Mouse (Mus musculus) embryonic facial prominence, embryonic 11.5 days (tissue): ENCODE measurements at regions not wholly inside any gene's neighbourhood (a gene's known extent, or its start where the extent isn't known, plus 50 kb on each side); places are given as distances from the start of the nearest gene placed in this dataset.

ENCODE experiments used
- ATAC-seq: fragments of 200-750 bp; cut with Nextera tagmentation; replicated peaks from 2 replicates; pipeline ENCODE4 v1.8.0; 2017; ENCODE audit warnings: low read depth; ENCODE audit not compliant: insufficient number of reproducible peaks, low FRiP score, low TSS enrichment
- DNase-seq: peaks from one replicate; pipeline ENCODE4 v3.0.0-alpha.2; 2015; ENCODE audit warnings: low spot score
- H3K27ac ChIP-seq: fragments of 300-500 bp; sonication (generic); replicated peaks from 2 replicates; pipeline ENCODE4 v1.5.1; 2014; ENCODE audit warnings: mild to moderate bottlenecking, low read depth, low read length, control low read depth
- H3K27me3 ChIP-seq: fragments of 300-500 bp; sonication (generic); 2 replicates; pipeline ENCODE4 v1.6.1; 2014; ENCODE audit warnings: mild to moderate bottlenecking, low read length, moderate library complexity, mixed read lengths; ENCODE audit not compliant: control insufficient read depth, insufficient read depth
- H3K36me3 ChIP-seq: fragments of 300-500 bp; sonication (generic); replicated peaks from 2 replicates; pipeline ENCODE4 v1.6.1; 2014; ENCODE audit warnings: low read depth, mild to moderate bottlenecking, low read length, moderate library complexity, mixed read lengths; ENCODE audit not compliant: control insufficient read depth, insufficient read depth
- H3K4me1 ChIP-seq: fragments of 300-500 bp; sonication (generic); 2 replicates; pipeline ENCODE4 v1.6.1; 2014; ENCODE audit warnings: low read length, mixed read lengths; ENCODE audit not compliant: control insufficient read depth, insufficient read depth
- H3K4me2 ChIP-seq: fragments of 300-500 bp; sonication (generic); 2 replicates; pipeline ENCODE4 v1.6.1; 2014; ENCODE audit warnings: low read depth, mild to moderate bottlenecking, control low read depth, low read length, moderate library complexity
- H3K4me3 ChIP-seq: fragments of 300-500 bp; sonication (generic); 2 replicates; pipeline ENCODE4 v1.5.1; 2014; ENCODE audit warnings: low read depth, low read length, control low read depth
- H3K9ac ChIP-seq: fragments of 300-500 bp; sonication (generic); replicated peaks from 2 replicates; pipeline ENCODE4 v1.6.1; 2014; ENCODE audit warnings: mild to moderate bottlenecking, control low read depth, low read length
- H3K9me3 ChIP-seq: fragments of 300-500 bp; sonication (generic); replicated peaks from 2 replicates; pipeline ENCODE4 v1.6.1; 2016; ENCODE audit warnings: mild to moderate bottlenecking, low read length, inconsistent platforms, mixed read lengths; ENCODE audit not compliant: control insufficient read depth
- WGBS: fragments of 180-500 bp; shearing (Covaris S2); extraction: QIAGEN DNeasy Blood & Tissue Kit; methylation state at CpG from one replicate; pipeline ENCODE4 v1.1.7; 2014; 5-methylcytosine and 5-hydroxymethylcytosine counted together

GRCm38 (mm10) chr10:118998966-118999365 is 129.0 kb upstream of the Dyrk2 start:
- Histone ChIP-seq H3K27ac (no peak overlapping the region), H3K4me2 (no peak overlapping the region), H3K9ac (no peak overlapping the region), H3K4me3 (no peak overlapping the region), H3K27me3 (no peaks in the 10 kb centered on the region), H3K4me1 (no peaks in the 10 kb centered on the region), H3K36me3 (no peaks in the 10 kb centered on the region), H3K9me3 (no peaks in the 10 kb centered on the region)
- DNase-seq: no peak
- ATAC-seq: no peak
- 70% methylated on average over 6 of the region's 6 CpGs for WGBS

- no peaks in the 10 kb centered on the region for H3K4me1 ChIP-seq
- WGBS: 91% methylated on average over 2 of the region's 2 CpGs
- no peaks in the 10 kb centered on the region for H3K27me3 ChIP-seq
- no peaks in the 10 kb centered on the region for H3K36me3 ChIP-seq
- no peak overlapping the region for H3K9ac ChIP-seq
- no peak for DNase-seq
- no peak for ATAC-seq
- no peak overlapping the region for H3K27ac ChIP-seq
- H3K4me3 ChIP-seq: no peak overlapping the region
- no peak overlapping the region for H3K4me2 ChIP-seq
- H3K9me3 ChIP-seq: no peaks in the 10 kb centered on the region
These were observed 127.0 kb upstream of the Dyrk2 start for GRCm38 (mm10) chr10:118997034-118997433.

GRCm38 (mm10) chr10:118993819-118994574 is 124.0 kb upstream of the Dyrk2 start:
- Histone ChIP-seq H3K4me1 (no peaks in the 10 kb centered on the region), H3K9ac (no peak overlapping the region), H3K4me2 (no peak overlapping the region), H3K27me3 (no peaks in the 10 kb centered on the region), H3K27ac (no peak overlapping the region), H3K4me3 (no peak overlapping the region), H3K36me3 (no peaks in the 10 kb centered on the region), H3K9me3 (no peaks in the 10 kb centered on the region)
- no peak for DNase-seq
- ATAC-seq: no peak
- WGBS: 61% methylated on average over 15 of the region's 15 CpGs

GRCm38 (mm10) chr10:118991213-118991612 is 121.2 kb upstream of the Dyrk2 start:
- H3K4me2 ChIP-seq: no peak overlapping the region
- H3K4me1 ChIP-seq: no peaks in the 10 kb centered on the region
- no peak overlapping the region for H3K4me3 ChIP-seq
- H3K9ac ChIP-seq: no peak overlapping the region
- H3K9me3 ChIP-seq: no peaks in the 10 kb centered on the region
- WGBS: 88% methylated on average over 7 of the region's 7 CpGs
- no peaks in the 10 kb centered on the region for H3K36me3 ChIP-seq
- no peak overlapping the region for H3K27ac ChIP-seq
- DNase-seq: no peak
- no peaks in the 10 kb centered on the region for H3K27me3 ChIP-seq
- ATAC-seq: no peak

GRCm38 (mm10) chr10:118990500-118990899 is 120.5 kb upstream of the Dyrk2 start:
- H3K9ac ChIP-seq: no peak overlapping the region
- H3K4me1 ChIP-seq: no peaks in the 10 kb centered on the region
- ATAC-seq: no peak
- no peak overlapping the region for H3K27ac ChIP-seq
- no peak overlapping the region for H3K4me2 ChIP-seq
- no peak for DNase-seq
- no peak overlapping the region for H3K4me3 ChIP-seq
- H3K9me3 ChIP-seq: no peaks in the 10 kb centered on the region
- no peaks in the 10 kb centered on the region for H3K36me3 ChIP-seq
- H3K27me3 ChIP-seq: no peaks in the 10 kb centered on the region
- WGBS: 78% methylated on average over 6 of the region's 6 CpGs

GRCm38 (mm10) chr10:118989812-118990211 is 119.8 kb upstream of the Dyrk2 start:
- no peaks in the 10 kb centered on the region for H3K36me3 ChIP-seq
- no peak overlapping the region for H3K4me2 ChIP-seq
- WGBS: 83% methylated on average over 10 of the region's 10 CpGs
- no peak overlapping the region for H3K27ac ChIP-seq
- H3K4me1 ChIP-seq: no peaks in the 10 kb centered on the region
- H3K9me3 ChIP-seq: no peaks in the 10 kb centered on the region
- no peak overlapping the region for H3K4me3 ChIP-seq
- DNase-seq: no peak
- no peak for ATAC-seq
- H3K27me3 ChIP-seq: no peaks in the 10 kb centered on the region
- no peak overlapping the region for H3K9ac ChIP-seq

GRCm38 (mm10) chr10:118988249-118988648 is 118.2 kb upstream of the Dyrk2 start:
- WGBS: 81% methylated on average over 6 of the region's 6 CpGs
- H3K4me2 ChIP-seq: no peak overlapping the region
- H3K4me1 ChIP-seq: no peaks in the 10 kb centered on the region
- H3K9ac ChIP-seq: no peak overlapping the region
- no peak for ATAC-seq
- H3K27me3 ChIP-seq: no peaks in the 10 kb centered on the region
- H3K9me3 ChIP-seq: no peaks in the 10 kb centered on the region
- H3K4me3 ChIP-seq: no peak overlapping the region
- H3K27ac ChIP-seq: no peak overlapping the region
- no peak for DNase-seq
- no peaks in the 10 kb centered on the region for H3K36me3 ChIP-seq

- Histone ChIP-seq H3K4me3 (no peak overlapping the region), H3K9ac (no peak overlapping the region), H3K4me2 (no peak overlapping the region), H3K9me3 (no peaks in the 10 kb centered on the region), H3K36me3 (no peaks in the 10 kb centered on the region), H3K27ac (no peak overlapping the region), H3K27me3 (no peaks in the 10 kb centered on the region), H3K4me1 (no peaks in the 10 kb centered on the region)
- no peak for ATAC-seq
- DNase-seq: no peak
- 89% methylated on average over 5 of the region's 5 CpGs for WGBS
These were observed 114.6 kb upstream of the Dyrk2 start for GRCm38 (mm10) chr10:118984580-118984979.
